Mouse (Mus musculus) left cerebral cortex, adult 8-10 months (tissue): ENCODE measurements at regions not wholly inside any gene's neighbourhood (a gene's known extent, or its start where the extent isn't known, plus 50 kb on each side); places are given as distances from the start of the nearest gene placed in this dataset.

ENCODE experiments used
- DNase-seq, 2 experiments: peaks; one replicate each; pipeline ENCODE4 v3.0.0; 2022; ENCODE audit warnings: low spot score in 2 of 2

GRCm38 (mm10) chr11:34153749-34154525, 54.0 kb downstream of the Foxi1 start:
- no peak for DNase-seq

GRCm38 (mm10) chr11:34149370-34149976, 51.1 kb upstream of the 4930469K13Rik start:
- DNase-seq = peak; percentile 56 to 74
